Mouse (Mus musculus) C2C12 (cell line): ENCODE results near the gene Clca2.

Experiments used
- CEBPB ChIP-seq: IDR thresholded peaks from one replicate; pipeline ENCODE4 v1.6.1; 2011; ENCODE audit warnings: low read depth, mild to moderate bottlenecking, control low read depth, moderate library complexity
- CTCF ChIP-seq: IDR thresholded peaks from one replicate; pipeline ENCODE4 v1.5.1; 2011; ENCODE audit not compliant: control insufficient read depth, insufficient read depth, insufficient read length
- FOSL1 ChIP-seq: IDR thresholded peaks from one replicate; pipeline ENCODE4 v1.8.0; 2011; ENCODE audit warnings: mild to moderate bottlenecking, low read length; ENCODE audit not compliant: poor library complexity, insufficient read depth, severe bottlenecking
- MYOD1 ChIP-seq: IDR thresholded peaks from one replicate; pipeline ENCODE4 v1.6.1; 2011; ENCODE audit warnings: low read depth; ENCODE audit not compliant: control insufficient read depth, insufficient read length
- MYOG ChIP-seq: IDR thresholded peaks from one replicate; pipeline ENCODE4 v1.6.1; 2011; ENCODE audit not compliant: control insufficient read depth, insufficient read length; ENCODE audit errors: extremely low read depth

- TF ChIP-seq CTCF = no peak
- no peak for TF ChIP-seq CEBPB
- TF ChIP-seq FOSL1 = no peak
- no peak for TF ChIP-seq MYOD1
- no peak for TF ChIP-seq MYOG
Measured at GRCm38 (mm10) chr3:145103321-145103720, 4.1 kb upstream of the Clca2 start.
